Mouse (Mus musculus) thymus, adult 18-20 months (tissue): Measurements from ENCODE around the gene Usp21.
"Not testable (repeated sequence)": the region's sequence is repeated elsewhere in the genome, so short reads cannot be mapped to it uniquely, and the experiment has no call there.

Source experiments
- DNase-seq, 2 experiments: peaks; one replicate each; pipeline ENCODE4 v3.0.0; 2022; ENCODE audit warnings: mixed read lengths in 2 of 2

The Usp21 gene

GRCm38 (mm10) chr1:171263666-171264461 lies 23.9 kb downstream of the Usp21 start:
- no peak for DNase-seq

- DNase-seq = no peak
Measured at GRCm38 (mm10) chr1:171263185-171263611, 24.6 kb downstream of the Usp21 start.

- no peak for DNase-seq
Measured at GRCm38 (mm10) chr1:171262594-171263130, 25.1 kb downstream of the Usp21 start.

GRCm38 (mm10) chr1:171260316-171260715 lies 27.5 kb downstream of the Usp21 start:
- no peak for DNase-seq

GRCm38 (mm10) chr1:171258921-171259320 lies 28.9 kb downstream of the Usp21 start:
- DNase-seq = no peak

- no peak for DNase-seq
Measured at GRCm38 (mm10) chr1:171257781-171258180, 30.0 kb downstream of the Usp21 start.

- no peak for DNase-seq
Measured at GRCm38 (mm10) chr1:171256937-171257548, 30.7 kb downstream of the Usp21 start.

GRCm38 (mm10) chr1:171256095-171256818 lies 31.5 kb downstream of the Usp21 start:
- DNase-seq = no peak

GRCm38 (mm10) chr1:171252415-171252814 lies 35.4 kb downstream of the Usp21 start:
- no peak for DNase-seq

- DNase-seq = no peak
Measured at GRCm38 (mm10) chr1:171251594-171252324, 36.0 kb downstream of the Usp21 start.

- no peak for DNase-seq
Measured at GRCm38 (mm10) chr1:171250680-171251593, 36.9 kb downstream of the Usp21 start, which contains the start of gene Ndufs2. Gene Ndufs2 (minus strand): TSS chr1:171251388.

GRCm38 (mm10) chr1:171249913-171250600 lies 37.7 kb downstream of the Usp21 start, which contains the start of gene Adamts4:
Gene Adamts4 (plus strand): TSS chr1:171250421.
- no peak for DNase-seq

- DNase-seq = no peak
Measured at GRCm38 (mm10) chr1:171248386-171249226, 39.2 kb downstream of the Usp21 start.

- no peak for DNase-seq
Measured at GRCm38 (mm10) chr1:171247916-171248315, 39.9 kb downstream of the Usp21 start.

- DNase-seq = no peak
Measured at GRCm38 (mm10) chr1:171247453-171247841, 40.3 kb downstream of the Usp21 start.

GRCm38 (mm10) chr1:171246709-171247452 lies 40.9 kb downstream of the Usp21 start:
- DNase-seq = peak; percentile 95

GRCm38 (mm10) chr1:171245353-171245752 lies 42.4 kb downstream of the Usp21 start:
- no peak for DNase-seq

GRCm38 (mm10) chr1:171241952-171242351 lies 45.8 kb downstream of the Usp21 start:
- DNase-seq = not testable (repeated sequence)

- no peak for DNase-seq
Measured at GRCm38 (mm10) chr1:171240911-171241310, 46.9 kb downstream of the Usp21 start.
